Mouse (Mus musculus) MEL (cell line): ENCODE results near the gene Ugt1a1.

Experiments used
- CHD1 ChIP-seq: IDR thresholded peaks from 2 replicates; pipeline ENCODE4 v1.6.1; 2012; ENCODE audit warnings: low read depth, mild to moderate bottlenecking, inconsistent platforms, low read length, improper control_type of control experiment
- CTCF ChIP-seq, 3 experiments: IDR thresholded peaks in 2 of 3; conservative IDR thresholded peaks in 1 of 3; 2 replicates each; pipeline ENCODE4 v1.5.1; 2011 to 2012; ENCODE audit warnings: low read length in 3 of 3, low read depth in 2 of 3, mild to moderate bottlenecking in 2 of 3, improper control_type of control experiment in 1 of 3, inconsistent platforms in 1 of 3, mixed read lengths in 1 of 3, moderate library complexity in 1 of 3; ENCODE audit not compliant: control insufficient read depth in 1 of 3, insufficient read depth in 1 of 3, poor library complexity in 1 of 3, severe bottlenecking in 1 of 3
- EP300 ChIP-seq, 2 experiments: IDR thresholded peaks; 2 replicates each; pipeline ENCODE4 v1.6.1; 2011; ENCODE audit warnings: improper control_type of control experiment in 2 of 2, low read length in 2 of 2, low read depth in 1 of 2, mild to moderate bottlenecking in 1 of 2
- MXI1 ChIP-seq: IDR thresholded peaks from 2 replicates; pipeline ENCODE4 v1.6.1; 2011; ENCODE audit warnings: mild to moderate bottlenecking, low read depth, low read length, improper control_type of control experiment
- POLR2A ChIP-seq, 2 experiments: IDR thresholded peaks; 2 replicates each; pipeline ENCODE4 v1.6.1; 2011 to 2012; ENCODE audit warnings: low read length in 2 of 2, mild to moderate bottlenecking in 2 of 2, control low read depth in 1 of 2, improper control_type of control experiment in 1 of 2, low read depth in 1 of 2, moderate library complexity in 1 of 2; ENCODE audit not compliant: control insufficient read depth in 1 of 2, insufficient read depth in 1 of 2, poor library complexity in 1 of 2
- POLR2AphosphoS2 ChIP-seq: IDR thresholded peaks from 2 replicates; pipeline ENCODE4 v1.6.1; 2011; ENCODE audit warnings: low read length, improper control_type of control experiment
- USF1 ChIP-seq: IDR thresholded peaks from 2 replicates; pipeline ENCODE4 v1.6.1; 2014; ENCODE audit warnings: low read depth, mild to moderate bottlenecking, inconsistent platforms, low read length, improper control_type of control experiment, moderate library complexity

DNA sequence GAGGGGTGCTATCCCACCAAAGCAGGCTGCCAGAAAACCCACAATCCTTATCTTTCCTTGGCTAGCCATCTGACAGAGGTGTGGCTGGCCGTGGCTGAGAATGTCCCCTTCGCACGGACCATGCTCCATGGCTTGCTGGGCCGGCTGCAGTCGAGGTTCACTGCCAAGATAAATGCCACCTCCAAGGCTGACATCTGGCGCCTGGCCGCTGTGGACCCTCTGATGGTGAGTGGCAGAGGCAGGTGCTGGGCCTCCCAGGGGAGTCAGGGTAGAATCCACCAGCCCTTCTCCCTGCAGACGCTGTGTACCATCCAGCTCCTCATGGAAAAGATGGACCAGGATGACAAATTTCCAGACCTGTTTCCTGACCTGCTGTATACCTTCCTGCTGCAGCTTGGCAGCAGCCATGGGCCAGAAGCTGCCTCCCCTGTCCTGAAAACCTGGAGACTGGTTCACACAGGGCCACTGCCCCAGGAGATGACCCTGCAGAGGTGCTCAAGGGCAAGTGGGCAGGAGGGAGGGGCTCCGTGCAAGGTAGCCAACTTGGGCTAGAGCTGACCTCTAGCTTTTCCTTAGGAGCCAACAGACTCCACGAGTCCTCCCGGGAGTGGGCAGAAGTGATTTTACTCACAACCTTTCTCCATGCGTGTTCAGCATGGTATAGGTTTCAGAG, 43.2 kb downstream of the Ugt1a1 start:
- TF ChIP-seq USF1 (no peak), MXI1 (no peak), CTCF (IDR thresholded peaks at IDR 0.05 in 2 of 3, conservative IDR thresholded peaks at IDR 0.05 in 1 of 3; ENCODE audit: control insufficient read depth in 1 of 3, insufficient read depth in 1 of 3, low read depth in 2 of 3, low read length in 3 of 3, poor library complexity in 1 of 3, severe bottlenecking in 1 of 3) (no peak), POLR2A (IDR thresholded peaks at IDR 0.05; ENCODE audit: control insufficient read depth in 1 of 2, insufficient read depth in 1 of 2, low read depth in 1 of 2, low read length in 2 of 2, poor library complexity in 1 of 2) (no peak), POLR2AphosphoS2 (no peak), CHD1 (no peak), EP300 (IDR thresholded peaks at IDR 0.05; ENCODE audit: low read depth in 1 of 2, low read length in 2 of 2) (no peak)
